Mouse (Mus musculus) liver, adult 2 months (tissue): ENCODE results near the gene Cfap298. TPM values are rescaled to one million over a fixed set of nuclear protein-coding genes. Genes with fewer than 3 reads are reported as not detected.

ENCODE experiments used
- DNase-seq: peaks from one replicate; pipeline ENCODE4 v3.0.0-alpha.2; 2011; ENCODE audit warnings: low read depth, low spot score; ENCODE audit errors: extremely low read depth
- H3K27ac ChIP-seq: fragments of 200-500 bp; replicated peaks from 2 replicates; pipeline ENCODE4 v1.5.1; 2012; ENCODE audit warnings: low read depth, mild to moderate bottlenecking, control low read depth, inconsistent platforms, low read length; ENCODE audit not compliant: insufficient read depth
- H3K27me3 ChIP-seq: fragments of 200-500 bp; 2 replicates; pipeline ENCODE4 v1.6.1; 2012; ENCODE audit warnings: mild to moderate bottlenecking, moderate library complexity, low read length, inconsistent platforms; ENCODE audit not compliant: control insufficient read depth, insufficient read depth
- H3K36me3 ChIP-seq: fragments of 200-500 bp; 2 replicates; pipeline ENCODE4 v1.6.1; 2012; ENCODE audit warnings: low read length, inconsistent platforms; ENCODE audit not compliant: control insufficient read depth, insufficient read depth
- H3K4me1 ChIP-seq: fragments of 200-500 bp; 2 replicates; pipeline ENCODE4 v1.6.1; 2011; ENCODE audit warnings: low read length; ENCODE audit not compliant: control insufficient read depth, insufficient read depth
- H3K4me3 ChIP-seq: fragments of 200-500 bp; 2 replicates; pipeline ENCODE4 v1.5.1; 2011; ENCODE audit warnings: low read depth, mild to moderate bottlenecking, control low read depth, low read length, moderate library complexity; ENCODE audit not compliant: insufficient read depth
- H3K79me2 ChIP-seq: fragments of 200-500 bp; 2 replicates; pipeline ENCODE4 v1.6.1; 2012; ENCODE audit warnings: inconsistent platforms, mild to moderate bottlenecking, low read length, moderate library complexity; ENCODE audit not compliant: control insufficient read depth, insufficient read depth
- H3K9ac ChIP-seq: fragments of 200-500 bp; 2 replicates; pipeline ENCODE4 v1.6.1; 2012; ENCODE audit warnings: low read depth, mild to moderate bottlenecking, control low read depth, inconsistent platforms, low read length
- CTCF ChIP-seq: fragments of 200-500 bp; IDR thresholded peaks from 2 replicates; pipeline ENCODE4 v1.5.1; 2011; ENCODE audit warnings: low read depth, low read length, control low read depth
- POLR2A ChIP-seq: fragments of 200-500 bp; IDR thresholded peaks from 2 replicates; pipeline ENCODE4 v1.6.1; 2011; ENCODE audit warnings: low read length, control low read depth; ENCODE audit not compliant: insufficient read depth; ENCODE audit errors: extremely low read depth
- WGBS: fragments of 180-500 bp; shearing (Covaris S2); methylation state at CpG from one replicate; pipeline ENCODE4 v1.1.7; 2018; 5-methylcytosine and 5-hydroxymethylcytosine counted together
- polyA plus RNA-seq: library from polyadenylated mRNA; depleted of rRNA; stranded (reverse); fragments of >200 nt; gene quantifications from 2 replicates; pipeline ENCODE4 v1.2.3, GENCODE M21; 2012
- total RNA-seq: library from RNA; depleted of rRNA; stranded (reverse); fragments of >200 nt; gene quantifications from 2 replicates; pipeline ENCODE4 v1.2.3, GENCODE M21; 2014

The Cfap298 gene
- total and polyA plus RNA-seq, 2 experiments, result 14.0 to 15.5 TPM

DNA sequence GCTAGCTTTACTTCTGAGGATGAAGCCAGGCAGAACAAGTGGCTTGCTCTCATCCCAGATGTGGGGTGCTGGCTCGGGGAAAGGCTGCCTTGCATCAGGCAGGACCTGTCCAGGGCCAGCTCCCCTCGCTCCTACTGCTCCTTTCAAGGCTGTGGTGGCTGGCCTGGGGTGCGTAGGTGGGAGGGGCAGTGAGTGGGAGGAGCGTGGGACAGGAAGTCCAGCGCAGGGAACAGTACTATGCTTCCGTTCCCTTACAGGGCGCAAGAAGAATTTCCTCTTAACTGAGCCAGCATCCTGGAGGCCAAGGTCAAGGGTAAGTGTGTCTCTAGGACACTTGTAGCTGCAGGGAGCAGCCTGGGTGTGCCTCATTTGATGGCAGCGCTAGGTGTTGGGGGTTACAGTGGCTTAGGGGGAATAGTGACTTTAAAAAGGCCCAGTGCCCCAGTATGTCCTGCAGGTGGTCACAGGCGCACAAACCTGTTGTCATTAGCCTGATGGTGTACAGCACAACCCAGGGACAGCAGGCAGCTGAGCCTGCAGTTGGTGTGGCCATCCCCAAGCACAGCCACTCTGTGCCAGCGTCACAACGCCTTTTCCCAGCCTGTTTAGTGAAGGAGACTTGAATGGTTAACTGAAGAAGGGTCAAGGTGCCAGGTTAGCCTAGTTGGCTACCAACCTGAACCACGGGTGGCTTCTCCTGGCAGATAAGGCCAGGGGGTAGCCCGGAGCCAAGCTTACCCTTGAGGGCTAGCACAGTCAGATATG, 10.1 kb downstream of the Cfap298 start:
- DNase-seq, result peak; percentile 16
- H3K36me3 ChIP-seq, result peaks cover 3% of the 10 kb centered on the region; the same call in 1 of the 2 replicates
- WGBS, result 80% methylated on average over 13 of the region's 13 CpGs

DNA sequence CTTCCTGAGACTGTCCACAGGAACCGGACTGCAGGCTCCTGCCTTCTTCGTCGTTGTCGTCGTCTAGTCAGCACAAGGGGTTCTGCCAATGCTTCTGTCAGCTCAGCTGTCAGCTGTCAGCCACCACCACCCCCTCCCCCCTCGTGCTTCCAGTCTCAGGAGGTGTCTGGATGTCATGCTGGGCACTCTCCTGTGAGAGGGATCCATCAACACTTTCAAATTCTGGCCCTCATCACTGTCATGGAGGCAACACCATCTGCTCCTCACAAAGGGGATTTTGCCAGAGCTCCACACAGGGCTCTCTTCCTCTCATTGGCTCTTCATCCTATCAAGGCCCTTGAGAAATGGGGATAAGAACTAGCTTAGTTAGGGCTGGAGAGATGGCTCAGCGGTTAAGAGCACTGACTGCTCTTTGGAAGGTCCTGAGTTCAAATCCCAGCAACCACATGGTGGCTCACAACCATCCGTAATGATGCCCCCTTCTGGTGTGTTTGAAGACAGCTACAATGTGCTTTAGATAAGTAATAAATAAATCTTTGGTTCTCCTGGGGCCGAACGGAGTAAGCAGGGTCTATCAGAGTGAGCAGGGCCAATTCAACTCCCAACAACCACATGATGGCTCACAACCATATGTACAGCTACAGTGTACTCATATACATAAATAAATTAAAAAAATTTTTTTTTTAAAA, 13.3 kb downstream of the Cfap298 start:
- WGBS, result 49% methylated on average over 10 of the region's 10 CpGs
- Histone ChIP-seq H3K9ac (no peak overlapping the region), H3K27ac (no peak overlapping the region), H3K79me2 (no peaks in the 10 kb centered on the region), H3K4me1 (no peaks in the 10 kb centered on the region), H3K27me3 (no peaks in the 10 kb centered on the region), H3K36me3 (no peaks in the 10 kb centered on the region), H3K4me3 (no peak overlapping the region)
- DNase-seq, result no peak
- no peak for TF ChIP-seq CTCF
- no peak for TF ChIP-seq POLR2A

More for the DNA sequence above, 10.1 kb downstream of the Cfap298 start:
- Histone ChIP-seq H3K9ac (no peak overlapping the region), H3K79me2 (no peaks in the 10 kb centered on the region), H3K27me3 (no peaks in the 10 kb centered on the region), H3K4me3 (no peak overlapping the region), H3K4me1 (no peaks in the 10 kb centered on the region), H3K27ac (no peak overlapping the region)
- TF ChIP-seq POLR2A, result no peak
- TF ChIP-seq CTCF, result no peak

DNA sequence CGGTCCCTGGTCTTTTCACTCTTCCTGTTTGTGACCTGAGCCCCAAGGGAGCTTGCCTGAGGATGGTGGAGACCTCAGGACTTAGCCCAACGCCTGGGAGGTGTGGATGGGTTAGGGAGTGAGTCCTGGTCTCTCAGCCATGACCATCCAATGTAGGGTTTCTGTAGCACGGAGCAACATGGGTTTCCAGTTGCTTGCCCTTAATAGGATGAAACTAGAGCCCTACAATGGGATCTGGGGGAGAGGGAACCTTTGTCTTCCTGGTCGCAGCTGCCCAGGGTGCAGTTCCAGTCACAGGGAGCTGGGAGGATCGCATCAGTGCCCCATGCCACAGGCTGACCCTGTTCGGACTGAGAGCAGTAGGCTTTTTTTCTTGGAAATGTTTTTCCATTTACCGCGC, 17.8 kb downstream of the Cfap298 start:
- 86% methylated on average over 8 of the region's 8 CpGs for WGBS
- Histone ChIP-seq H3K79me2 (no peaks in the 10 kb centered on the region), H3K27ac (no peak overlapping the region), H3K4me3 (no peak overlapping the region), H3K4me1 (no peaks in the 10 kb centered on the region), H3K9ac (no peak overlapping the region), H3K36me3 (no peaks in the 10 kb centered on the region), H3K27me3 (no peaks in the 10 kb centered on the region)
- DNase-seq, result no peak
- TF ChIP-seq POLR2A (no peak), CTCF (no peak)

DNA sequence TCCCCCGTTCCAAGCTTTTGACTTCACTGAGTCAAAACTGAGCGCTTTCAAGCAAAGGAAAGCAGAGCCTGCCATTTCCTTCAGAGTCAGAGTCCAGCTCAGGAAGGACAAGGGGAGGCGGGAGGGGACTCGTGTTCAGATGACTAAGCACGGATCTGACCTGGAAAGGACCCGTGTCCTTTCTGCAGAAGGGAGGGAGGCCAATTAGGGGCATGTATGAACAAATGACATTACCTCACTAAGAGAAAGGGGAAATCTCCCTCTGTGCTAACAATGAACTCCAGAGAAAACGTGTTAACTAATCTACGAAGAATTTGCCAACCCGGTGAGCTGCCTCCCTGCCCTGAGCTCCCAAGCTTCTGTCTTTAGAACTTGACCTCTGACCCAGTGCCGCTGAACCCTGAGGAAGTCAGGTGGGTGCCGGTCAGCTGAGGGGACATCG, 18.9 kb downstream of the Cfap298 start:
- DNase-seq, result peak; percentile 14

DNA sequence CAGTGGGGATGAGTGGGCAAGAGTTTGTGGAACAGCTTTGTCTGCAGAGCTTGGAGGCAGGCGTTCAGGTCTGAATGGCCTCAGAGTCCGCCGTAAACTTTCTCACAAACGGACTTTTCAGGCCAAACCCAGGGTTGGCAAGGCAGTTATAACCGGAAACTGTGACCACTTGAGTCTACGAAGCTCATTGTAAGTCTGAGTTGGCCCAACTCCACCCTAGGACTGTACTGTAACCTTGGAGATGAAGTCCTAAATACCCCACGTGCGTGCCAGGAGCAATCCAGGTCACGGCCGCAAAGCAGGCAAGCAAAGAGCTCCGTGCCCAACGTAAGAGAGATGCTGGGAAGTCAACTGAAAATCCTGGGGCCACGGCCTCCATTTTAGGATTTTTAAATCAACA, 23.1 kb downstream of the Cfap298 start:
- Histone ChIP-seq H3K4me3 (no peak overlapping the region), H3K79me2 (no peaks in the 10 kb centered on the region), H3K36me3 (no peaks in the 10 kb centered on the region), H3K27me3 (no peaks in the 10 kb centered on the region), H3K9ac (no peak overlapping the region), H3K4me1 (no peaks in the 10 kb centered on the region), H3K27ac (no peak overlapping the region)
- no peak for TF ChIP-seq POLR2A
- TF ChIP-seq CTCF, result no peak
- DNase-seq, result no peak
- WGBS, result 93% methylated on average over 13 of the region's 13 CpGs

More for the DNA sequence above, 18.9 kb downstream of the Cfap298 start:
- 0 out of 2 replicates have a peak overlapping the region, but pooled peaks have one; percentile 37 for H3K27ac ChIP-seq
- no peaks in the 10 kb centered on the region for H3K36me3 ChIP-seq
- no peak overlapping the region for H3K9ac ChIP-seq
- no peaks in the 10 kb centered on the region for H3K4me1 ChIP-seq
- TF ChIP-seq CTCF (no peak), POLR2A (no peak)
- H3K4me3 ChIP-seq, result no peak overlapping the region
- no peaks in the 10 kb centered on the region for H3K27me3 ChIP-seq
- H3K79me2 ChIP-seq, result no peaks in the 10 kb centered on the region
- 34% methylated on average over 12 of the region's 12 CpGs for WGBS
